Comparison of ENCODE assay signal across 8 mouse cellular contexts in genomic region chr7:7171227-7172147, GRCm38 (mm10). TPM values are rescaled to one million over a fixed set of nuclear protein-coding genes. Genes with fewer than 3 reads are reported as not detected.
DNase-seq lines count a peak whose midpoint lies in the region; TF ChIP-seq lines count a peak whose summit lies in the region.

Gene Zfp418, plus strand, starts transcription at chr7:7171330.

- DNase-seq in adipocyte (ENCODE audit: low spot score): peak; percentile 71
- peak; percentile 11 for DNase-seq in gastrocnemius, postnatal 10 days
- DNase-seq in induced T-regulatory cell, adult 2 months (ENCODE audit: low read depth): peak; percentile 67
- DNase-seq in left cerebral cortex, adult 2 months (ENCODE audit: extremely low spot score in 1 of 2, low spot score in 2 of 2): peak; percentile 55 to 59
- DNase-seq in lung, postnatal 4 days: peak; percentile 51 to 53
- peak; percentile 77 for DNase-seq in retina, postnatal 1 day
- DNase-seq in urinary bladder, postnatal 14 days (ENCODE audit: low spot score): peak; percentile 56

- TF ChIP-seq POLR2A in cortical plate, adult 2 months (IDR thresholded peaks at IDR 0.05; ENCODE audit: extremely low read depth, insufficient read depth, low read length): no peak

- H3K4me1 ChIP-seq in cortical plate, adult 2 months (ENCODE audit: control insufficient read depth, insufficient read depth, low read length): peaks cover 3% of the 10 kb centered on the region; the same call in 1 of the 2 replicates

- peak within 1 kb of the TSS; percentile 49 for H3K4me3 ChIP-seq in cortical plate, adult 2 months (ENCODE audit: insufficient read depth, low read length)
- peak within 1 kb of the TSS; percentile 86 for H3K4me3 ChIP-seq in left cerebral cortex, adult 2 months

- H3K27ac ChIP-seq in cortical plate, adult 2 months (ENCODE audit: insufficient read depth, low read length): peak within 1 kb of the TSS; percentile 7; the same call in 1 of the 2 replicates
- H3K27ac ChIP-seq in left cerebral cortex, adult 2 months: peak within 1 kb of the TSS; percentile 72

- intact Hi-C loops in left cerebral cortex, adult 2 months (cut with DNase I): loop anchor here (1.0 to 10.0 kb wide), 4 partner anchors 34 to 227 kb away; partner anchors contain the start of genes Zfp773 and Zfp954

- no peak for TF ChIP-seq CTCF in cortical plate, adult 2 months (IDR thresholded peaks at IDR 0.05; ENCODE audit: extremely low read depth, insufficient read depth, low read length)
- no peak; the same call in none of the 2 replicates for TF ChIP-seq CTCF in left cerebral cortex, adult 2 months (IDR thresholded peaks at IDR 0.05)

RNA-seq across cellular contexts. Expression of gene Zfp418, which starts in this region (rescaled TPM):
- polyA plus RNA-seq in cortical plate, adult 2 months (2012; rRNA removed): 2.7 and 2.8 TPM in 2 replicates
- total RNA-seq in gastrocnemius, postnatal 10 days (2021): 1 to 10 TPM; 1.1 to 1.6 TPM
- total RNA-seq in left cerebral cortex, adult 2 months (2021): 1 to 10 TPM; 7.4 to 8.3 TPM

Comparison
In these comparisons a context has a peak if more than half of its experiments do, and no peak if none do; other contexts are left out.
1. Peak in every context shown above with its lines: DNase-seq, H3K4me3 ChIP-seq and H3K27ac ChIP-seq.
2. DNase-seq: peak in every context shown above with its lines; median percentile 77 in retina, postnatal 1 day; 71 in adipocyte; 67 in induced T-regulatory cell, adult 2 months; 57 in left cerebral cortex, adult 2 months; 56 in urinary bladder, postnatal 14 days; 52 in lung, postnatal 4 days; 11 in gastrocnemius, postnatal 10 days.